Mouse (Mus musculus) neural tube, embryonic 15.5 days (tissue): ENCODE results near the gene Cst11. TPM values are rescaled to one million over a fixed set of nuclear protein-coding genes. Genes with fewer than 3 reads are reported as not detected.
A peak's percentile ranks its signal among the peaks of the same experiment; 100 is the strongest.

Experiments
- ATAC-seq: fragments of 200-750 bp; cut with Nextera tagmentation; 2 replicates; pipeline ENCODE4 v1.8.0; 2017; ENCODE audit warnings: mild to moderate bottlenecking, moderate TSS enrichment, moderate library complexity; ENCODE audit not compliant: low FRiP score
- H3K27ac ChIP-seq: fragments of 300-500 bp; sonication (generic); replicated peaks from 2 replicates; pipeline ENCODE4 v1.5.1; 2015; ENCODE audit warnings: mild to moderate bottlenecking, inconsistent platforms
- H3K27me3 ChIP-seq: fragments of 300-500 bp; sonication (generic); replicated peaks from 2 replicates; pipeline ENCODE4 v1.6.1; 2015; ENCODE audit warnings: inconsistent platforms
- H3K36me3 ChIP-seq: fragments of 300-500 bp; sonication (generic); 2 replicates; pipeline ENCODE4 v1.6.1; 2015; ENCODE audit warnings: inconsistent platforms
- H3K4me1 ChIP-seq: fragments of 300-500 bp; sonication (generic); 2 replicates; pipeline ENCODE4 v1.6.1; 2015; ENCODE audit warnings: inconsistent platforms
- H3K4me2 ChIP-seq: fragments of 300-500 bp; sonication (generic); 2 replicates; pipeline ENCODE4 v1.6.1; 2015; ENCODE audit warnings: inconsistent platforms, mild to moderate bottlenecking, moderate library complexity
- H3K4me3 ChIP-seq: fragments of 300-500 bp; sonication (generic); replicated peaks from 2 replicates; pipeline ENCODE4 v1.5.1; 2015; ENCODE audit warnings: mild to moderate bottlenecking, inconsistent platforms
- H3K9ac ChIP-seq: fragments of 300-500 bp; sonication (generic); replicated peaks from 2 replicates; pipeline ENCODE4 v1.6.1; 2015; ENCODE audit warnings: mild to moderate bottlenecking, inconsistent platforms
- H3K9me3 ChIP-seq: fragments of 300-500 bp; sonication (generic); replicated peaks from 2 replicates; pipeline ENCODE4 v1.6.1; 2016; ENCODE audit warnings: inconsistent platforms
- WGBS: fragments of 180-500 bp; shearing (Covaris S2); methylation state at CpG from one replicate; pipeline ENCODE4 v1.1.7; 2015; ENCODE audit warnings: mixed read lengths; 5-methylcytosine and 5-hydroxymethylcytosine counted together
- polyA plus RNA-seq: library from polyadenylated mRNA; unstranded; fragments of >200 nt; fragmentation: Nextera tagmentation; extraction: Ambion mirVana; gene quantifications from 2 replicates; pipeline ENCODE4 v1.2.1, GENCODE M21; 2015

Gene Cst11
- polyA plus RNA-seq, 1 experiment from 2014 or later: not detected

DNA sequence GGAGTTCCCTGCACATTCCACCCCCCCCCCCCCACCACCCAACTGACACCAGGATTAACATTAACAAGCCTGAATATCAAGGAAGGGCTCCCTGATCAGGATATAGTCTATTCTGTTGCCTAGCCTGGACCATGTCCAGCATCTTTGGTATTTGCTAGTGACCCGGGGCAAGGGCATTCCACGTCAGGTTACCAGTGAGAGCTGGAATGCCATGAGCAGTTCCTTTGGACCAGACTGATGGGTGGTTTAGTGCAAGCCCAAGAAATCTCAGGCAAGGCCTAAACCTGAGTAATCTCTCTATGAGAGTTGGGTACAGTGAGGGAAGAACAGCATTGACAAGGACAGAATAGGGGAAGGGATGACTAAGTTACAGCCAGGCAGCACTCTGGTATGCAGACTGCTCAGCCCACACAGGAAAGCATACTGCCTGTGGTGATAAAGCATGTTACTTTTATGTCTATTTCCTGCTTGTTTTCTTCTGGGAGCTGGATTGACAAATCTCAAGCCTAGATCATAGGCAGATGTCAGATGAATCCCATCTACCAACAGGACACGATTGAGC, 27.4 kb downstream of the Cst11 start:
- no peak overlapping the region for H3K27ac ChIP-seq
- no peak overlapping the region for H3K9ac ChIP-seq
- H3K36me3 ChIP-seq: no peaks in the 10 kb centered on the region
- 81% methylated on average over 3 of the region's 3 CpGs for WGBS
- H3K27me3 ChIP-seq: no peaks in the 10 kb centered on the region
- no peaks in the 10 kb centered on the region for H3K4me1 ChIP-seq
- no peaks in the 10 kb centered on the region for H3K9me3 ChIP-seq
- no peak overlapping the region for H3K4me3 ChIP-seq
- no peak for ATAC-seq
- H3K4me2 ChIP-seq: no peak overlapping the region

- H3K9me3 ChIP-seq: no peaks in the 10 kb centered on the region
- no peak overlapping the region for H3K9ac ChIP-seq
- WGBS: 71% methylated on average over 3 of the region's 3 CpGs
- no peaks in the 10 kb centered on the region for H3K36me3 ChIP-seq
- no peak overlapping the region for H3K4me3 ChIP-seq
- H3K4me2 ChIP-seq: no peak overlapping the region
- ATAC-seq: no peak
- no peaks in the 10 kb centered on the region for H3K4me1 ChIP-seq
- no peak overlapping the region for H3K27ac ChIP-seq
- no peaks in the 10 kb centered on the region for H3K27me3 ChIP-seq
Measured at GRCm38 (mm10) chr2:148743001-148743400, 28.3 kb downstream of the Cst11 start.

DNA sequence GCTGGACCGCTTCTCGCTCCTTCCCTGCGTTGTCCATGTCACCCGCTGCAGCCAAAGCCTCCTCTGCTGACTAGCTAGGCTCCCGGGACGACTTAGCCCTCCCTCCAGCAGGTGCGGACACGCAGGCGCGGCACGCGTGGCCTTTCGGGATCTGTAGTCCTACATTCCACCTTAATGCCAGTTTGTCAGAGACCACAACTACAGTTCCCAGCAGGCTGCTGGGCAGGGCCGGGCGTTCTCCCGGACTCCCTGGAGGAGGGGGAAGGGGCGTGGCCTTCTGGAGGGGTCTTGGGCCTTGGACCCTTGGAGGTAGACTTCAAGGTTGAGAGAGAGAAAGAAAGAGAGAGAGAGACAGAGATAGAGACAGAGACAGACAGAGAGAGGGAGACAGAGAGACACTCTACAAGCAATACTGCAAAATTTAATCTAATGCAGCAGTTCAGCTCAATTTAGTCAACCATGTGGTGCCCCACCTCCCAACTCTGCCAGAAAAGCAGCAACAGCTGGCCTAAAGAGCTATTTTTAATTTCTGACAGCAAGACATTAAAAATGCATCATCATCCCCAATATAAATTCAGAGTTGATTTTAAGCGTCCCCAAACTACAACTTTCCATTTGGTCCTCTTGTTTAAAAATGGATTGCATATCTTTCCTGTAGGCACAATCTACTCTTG, 38.8 kb downstream of the Cst11 start, which contains the start of gene Napb:
Gene Napb, minus strand, starts transcription at position 141 of the 674 bp plus-strand sequence.
- peak within 1 kb of the TSS; percentile 93 for H3K4me3 ChIP-seq
- peaks cover 31% of the 10 kb centered on the region for H3K4me1 ChIP-seq
- no peaks in the 10 kb centered on the region for H3K27me3 ChIP-seq
- H3K9ac ChIP-seq: peak within 1 kb of the TSS; percentile 94
- H3K4me2 ChIP-seq: peak within 1 kb of the TSS; percentile 71
- peak within 1 kb of the TSS; percentile 81 for H3K27ac ChIP-seq
- no peaks in the 10 kb centered on the region for H3K9me3 ChIP-seq
- peak; percentile 100 for ATAC-seq
- no peaks in the 10 kb centered on the region for H3K36me3 ChIP-seq
- WGBS: 4% methylated on average over 18 of the region's 18 CpGs

GRCm38 (mm10) chr2:148731614-148732326, 39.5 kb downstream of the Cst11 start:
- H3K4me2 ChIP-seq: peak overlapping the region; percentile 71
- H3K27ac ChIP-seq: peak overlapping the region; percentile 81
- peak; percentile 82 for ATAC-seq
- H3K36me3 ChIP-seq: no peaks in the 10 kb centered on the region
- peaks cover 31% of the 10 kb centered on the region for H3K4me1 ChIP-seq
- H3K27me3 ChIP-seq: no peaks in the 10 kb centered on the region
- H3K9me3 ChIP-seq: no peaks in the 10 kb centered on the region
- H3K9ac ChIP-seq: peak overlapping the region; percentile 94
- peak overlapping the region; percentile 93 for H3K4me3 ChIP-seq
- WGBS: under 1% methylated on average over 35 of the region's 35 CpGs

DNA sequence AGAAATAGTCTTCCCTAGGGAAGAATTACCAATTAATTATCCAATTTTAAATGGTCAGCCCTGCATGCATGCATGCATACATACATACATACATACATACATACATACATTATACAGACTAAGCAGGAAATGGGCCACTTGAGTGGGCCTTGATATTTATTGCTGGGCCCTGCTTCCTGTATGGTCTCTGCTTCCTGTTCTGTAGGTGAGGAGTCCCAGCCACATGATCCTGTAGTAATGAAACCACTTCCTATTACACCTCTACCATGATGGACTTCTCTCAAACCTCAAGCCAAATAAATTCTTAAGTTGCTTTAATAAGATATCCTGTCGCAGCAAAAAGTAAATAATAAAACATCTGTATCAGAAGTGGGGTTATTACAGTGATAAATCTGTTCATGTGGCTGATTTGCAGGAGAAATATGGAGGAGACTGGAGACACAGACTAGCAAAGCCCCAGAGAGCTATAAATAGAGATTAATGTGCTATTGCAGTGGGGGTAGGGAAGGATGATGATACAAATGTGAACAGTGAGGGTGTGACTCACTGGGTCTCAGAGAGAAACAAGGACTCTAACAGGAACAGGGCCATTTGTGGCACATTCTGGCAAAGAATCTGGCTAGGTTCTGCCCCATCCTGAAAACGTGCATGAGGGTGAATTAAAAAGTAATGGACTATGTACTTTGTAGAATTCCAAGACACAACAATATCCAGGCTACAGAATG, 51.9 kb downstream of the Cst11 start:
- Histone ChIP-seq H3K4me3 (no peak overlapping the region), H3K9me3 (no peaks in the 10 kb centered on the region), H3K27me3 (no peaks in the 10 kb centered on the region), H3K9ac (no peak overlapping the region), H3K36me3 (no peaks in the 10 kb centered on the region), H3K4me1 (no peaks in the 10 kb centered on the region), H3K4me2 (no peak overlapping the region), H3K27ac (no peak overlapping the region)
- no peak for ATAC-seq
- WGBS: 52% methylated on average over 2 of the region's 2 CpGs

Other genes starting within 250 kb of the Cst11 start
- 40.2 and 54.3 TPM in 2 replicates for gene Nxt1, start 98.9 kb downstream of the Cst11 start, polyA plus RNA-seq
- 13.8 and 15.7 TPM in 2 replicates for gene Gzf1, start 90.5 kb downstream of the Cst11 start, polyA plus RNA-seq
- 84.1 and 84.6 TPM in 2 replicates for gene Napb, start 39.0 kb downstream of the Cst11 start, polyA plus RNA-seq
- gene Cstl1, start 21.1 kb downstream of the Cst11 start, polyA plus RNA-seq: not detected in 2 replicates
- gene 8030411F24Rik, start 10.5 kb upstream of the Cst11 start, polyA plus RNA-seq: not detected in 2 replicates
- gene Cst12, start 17.9 kb upstream of the Cst11 start, polyA plus RNA-seq: not detected in 2 replicates
- gene Cst8, start 27.3 kb upstream of the Cst11 start, polyA plus RNA-seq: not detected in 2 replicates
- not detected in 2 replicates for gene Cst13, start 48.6 kb upstream of the Cst11 start, polyA plus RNA-seq
- gene Cst9, start 63.6 kb upstream of the Cst11 start, polyA plus RNA-seq: not detected in 2 replicates
- gene 9230104L09Rik, start 93.5 kb upstream of the Cst11 start, polyA plus RNA-seq: not detected in 2 replicates
- 582 and 653 TPM in 2 replicates for gene Cst3, start 104.2 kb upstream of the Cst11 start, polyA plus RNA-seq
- not detected in 2 replicates for gene Gm1330, start 231.8 kb upstream of the Cst11 start, polyA plus RNA-seq
- gene Gm10750, start 245.7 kb upstream of the Cst11 start, polyA plus RNA-seq: not detected in 2 replicates